Mouse (Mus musculus) heart, adult 2 months (tissue): ENCODE results near the gene Rpl14. TPM values are rescaled to one million over a fixed set of nuclear protein-coding genes. Genes with fewer than 3 reads are reported as not detected.
A peak's percentile ranks its signal among the peaks of the same experiment; 100 is the strongest.

Source experiments
- DNase-seq, 2 experiments: peaks; one replicate each; pipeline ENCODE4 v3.0.0; 2021
- H3K27ac ChIP-seq: fragments of 200-600 bp; 2 replicates; pipeline ENCODE4 v1.8.1; 2022
- H3K27me3 ChIP-seq: fragments of 200-500 bp; 2 replicates; pipeline ENCODE4 v1.6.1; 2012; ENCODE audit warnings: mild to moderate bottlenecking, low read length, inconsistent platforms, mixed read lengths; ENCODE audit not compliant: control insufficient read depth, insufficient read depth
- H3K36me3 ChIP-seq: fragments of 200-500 bp; 2 replicates; pipeline ENCODE4 v1.6.1; 2012; ENCODE audit warnings: low read length, inconsistent platforms; ENCODE audit not compliant: control insufficient read depth, insufficient read depth
- H3K4me1 ChIP-seq: fragments of 200-500 bp; 2 replicates; pipeline ENCODE4 v1.6.1; 2011; ENCODE audit warnings: low read length; ENCODE audit not compliant: control insufficient read depth, insufficient read depth
- H3K4me3 ChIP-seq: fragments of 200-600 bp; 2 replicates; pipeline ENCODE4 v1.8.1; 2022
- H3K79me2 ChIP-seq: fragments of 200-500 bp; replicated peaks from 2 replicates; pipeline ENCODE4 v1.6.1; 2012; ENCODE audit warnings: mild to moderate bottlenecking, inconsistent platforms, low read length, moderate library complexity, mixed read lengths; ENCODE audit not compliant: control insufficient read depth, insufficient read depth
- H3K9ac ChIP-seq: fragments of 200-500 bp; 2 replicates; pipeline ENCODE4 v1.6.1; 2012; ENCODE audit warnings: low read depth, mild to moderate bottlenecking, control low read depth, inconsistent platforms, low read length, mixed read lengths
- CTCF ChIP-seq: fragments of 200-600 bp; IDR thresholded peaks from 2 replicates; pipeline ENCODE4 v1.8.1; 2022; ENCODE audit warnings: antibody characterized with exemption, mild to moderate bottlenecking, moderate library complexity
- EP300 ChIP-seq: fragments of 200-500 bp; IDR thresholded peaks from 2 replicates; pipeline ENCODE4 v1.6.1; 2011; ENCODE audit warnings: low read depth, low read length, control low read depth; ENCODE audit not compliant: insufficient read depth
- POLR2A ChIP-seq: fragments of 200-500 bp; IDR thresholded peaks from 2 replicates; pipeline ENCODE4 v1.6.1; 2011; ENCODE audit warnings: mild to moderate bottlenecking, low read depth, low read length, control low read depth; ENCODE audit not compliant: insufficient read depth
- WGBS: fragments of 180-500 bp; shearing (Covaris S2); methylation state at CpG from one replicate; pipeline ENCODE4 v1.1.7; 2018; 5-methylcytosine and 5-hydroxymethylcytosine counted together
- intact Hi-C: fragments of 180-260 bp; cut with DNase I; formaldehyde crosslinking; loops from one replicate; pipeline ENCODE4 v1.15.1; 2025
- long read RNA-seq: library from polyadenylated mRNA; stranded (forward); transcript quantifications from one replicate; pipeline ENCODE4 v2.0.0, GENCODE M21; 2021
- polyA plus RNA-seq: library from polyadenylated mRNA; depleted of rRNA; stranded (reverse); fragments of >200 nt; gene quantifications from 2 replicates; pipeline ENCODE4 v1.2.3, GENCODE M21; 2012; rRNA removed
- total RNA-seq, 2 experiments: library from RNA; stranded (reverse); gene quantifications; 2 replicates each; pipeline ENCODE4 v1.2.3; 2021

Gene Rpl14
- total RNA-seq (100 to 1,000 TPM; 251 to 299 TPM), polyA plus RNA-seq (206 and 222 TPM in 2 replicates)
- long read RNA-seq, transcript Rpl14-201 (6 exons, 1,009 nt): major isoform, 138 of 150 reads
- long read RNA-seq, partial matches to known transcripts: 5 of 150 reads
- long read RNA-seq, other reads (novel, unspliced or antisense): 2 of 150 reads

GRCm38 (mm10) chr9:120570741-120571592, at the start of gene Rpl14:
Gene Rpl14 (plus strand): TSS chr9:120571444.
- peak within 1 kb of the TSS; percentile 99 for H3K9ac ChIP-seq
- intact Hi-C loops: loop anchor here (1.0 to 10.0 kb wide), 4 partner anchors 74 to 884 kb away; no protein-coding TSS in a partner anchor
- peak within 1 kb of the TSS; percentile 83 for H3K27ac ChIP-seq
- H3K36me3 ChIP-seq: peaks cover 4% of the 10 kb centered on the region
- peaks cover 3% of the 10 kb centered on the region for H3K4me1 ChIP-seq
- H3K4me3 ChIP-seq: peak within 1 kb of the TSS; percentile 58
- no peaks in the 10 kb centered on the region for H3K27me3 ChIP-seq
- H3K79me2 ChIP-seq: 0 out of 2 replicates have a peak, but pooled peaks cover 1% of the 10 kb centered on the region
- TF ChIP-seq EP300: peak; percentile 29; the same call in 1 of the 2 replicates
- no peak for TF ChIP-seq CTCF
- peak; percentile 92 for TF ChIP-seq POLR2A
- WGBS: 5% methylated on average over 43 of the region's 43 CpGs
- peak; percentile 98 to 99 for DNase-seq

- DNase-seq: no peak
- Histone ChIP-seq H3K27me3 (no peaks in the 10 kb centered on the region), H3K36me3 (no peaks in the 10 kb centered on the region), H3K79me2 (no peaks in the 10 kb centered on the region), H3K4me3 (no peak overlapping the region), H3K4me1 (no peaks in the 10 kb centered on the region), H3K9ac (no peak overlapping the region), H3K27ac (no peak overlapping the region)
- intact Hi-C loops: no loop called here
- TF ChIP-seq EP300 (no peak), CTCF (no peak), POLR2A (no peak)
- 76% methylated on average over 4 of the region's 4 CpGs for WGBS
These were observed 44.0 kb upstream of the Rpl14 start for GRCm38 (mm10) chr9:120527270-120527669.

DNA sequence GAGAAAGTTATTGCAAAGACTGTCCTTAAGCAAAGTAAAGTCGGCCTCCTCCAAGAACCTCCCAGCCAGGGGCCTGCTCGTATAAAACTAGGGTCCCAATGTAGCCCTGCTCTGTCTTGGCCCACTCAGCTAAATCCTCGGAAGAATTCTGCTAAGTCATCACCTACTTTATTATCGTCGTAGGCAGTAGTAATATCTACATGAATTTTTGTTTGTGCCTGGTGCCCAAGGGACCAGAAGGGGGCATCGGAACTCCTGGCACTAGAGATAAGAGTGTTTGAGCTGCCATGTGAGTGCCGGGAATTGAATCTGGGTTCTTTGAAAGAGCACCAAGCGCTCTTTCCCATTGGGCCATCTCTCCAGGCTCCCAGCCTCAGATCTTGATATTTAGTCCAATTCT, 43.3 kb upstream of the Rpl14 start:
- TF ChIP-seq POLR2A (no peak), CTCF (no peak), EP300 (no peak)
- Histone ChIP-seq H3K36me3 (no peaks in the 10 kb centered on the region), H3K4me1 (no peaks in the 10 kb centered on the region), H3K4me3 (no peak overlapping the region), H3K27me3 (no peaks in the 10 kb centered on the region), H3K79me2 (no peaks in the 10 kb centered on the region), H3K27ac (no peak overlapping the region), H3K9ac (no peak overlapping the region)
- 87% methylated on average over 8 of the region's 8 CpGs for WGBS
- intact Hi-C loops: no loop called here
- no peak for DNase-seq

GRCm38 (mm10) chr9:120528815-120529510, 42.3 kb upstream of the Rpl14 start:
- Histone ChIP-seq H3K36me3 (no peaks in the 10 kb centered on the region), H3K9ac (no peak overlapping the region), H3K4me1 (no peaks in the 10 kb centered on the region), H3K27ac (no peak overlapping the region), H3K27me3 (no peaks in the 10 kb centered on the region), H3K4me3 (no peak overlapping the region), H3K79me2 (no peaks in the 10 kb centered on the region)
- no peak for DNase-seq
- intact Hi-C loops: no loop called here
- TF ChIP-seq POLR2A: no peak
- TF ChIP-seq CTCF: no peak
- TF ChIP-seq EP300: no peak
- 79% methylated on average over 17 of the region's 17 CpGs for WGBS

- Histone ChIP-seq H3K9ac (no peak overlapping the region), H3K27me3 (no peaks in the 10 kb centered on the region), H3K4me1 (no peaks in the 10 kb centered on the region), H3K27ac (no peak overlapping the region), H3K36me3 (no peaks in the 10 kb centered on the region), H3K79me2 (no peaks in the 10 kb centered on the region), H3K4me3 (no peak overlapping the region)
- TF ChIP-seq POLR2A (no peak), CTCF (no peak), EP300 (no peak)
- no peak for DNase-seq
- intact Hi-C loops: no loop called here
- WGBS: 84% methylated on average over 5 of the region's 5 CpGs
These were observed 40.8 kb upstream of the Rpl14 start for GRCm38 (mm10) chr9:120530471-120530870.
